Mouse (Mus musculus) C2C12 (cell line): ENCODE measurements around the gene Elp5. TPM values are rescaled to one million over a fixed set of nuclear protein-coding genes. Genes with fewer than 3 reads are reported as not detected.

Source experiments
- H3K27me3 ChIP-seq: one replicate; pipeline ENCODE4 v1.6.1; 2011; ENCODE audit not compliant: control insufficient read depth, insufficient read depth, insufficient read length
- H3K36me3 ChIP-seq: one replicate; pipeline ENCODE4 v1.6.1; 2011; ENCODE audit not compliant: control insufficient read depth, insufficient read depth
- H3K4me3 ChIP-seq: one replicate; pipeline ENCODE4 v1.5.1; 2011; ENCODE audit warnings: mild to moderate bottlenecking, control low read depth; ENCODE audit not compliant: poor library complexity, insufficient read depth, severe bottlenecking
- H3K79me2 ChIP-seq: one replicate; pipeline ENCODE4 v1.6.1; 2011; ENCODE audit not compliant: control insufficient read depth, insufficient read depth
- H3K79me3 ChIP-seq: one replicate; pipeline ENCODE4 v1.6.1; 2011; ENCODE audit warnings: low read depth, control low read depth
- H3ac ChIP-seq: one replicate; pipeline ENCODE3; 2011; ENCODE audit warnings: low read depth; ENCODE audit not compliant: control insufficient read depth, insufficient read length
- CEBPB ChIP-seq: IDR thresholded peaks from one replicate; pipeline ENCODE4 v1.6.1; 2011; ENCODE audit warnings: low read depth, mild to moderate bottlenecking, control low read depth, moderate library complexity
- CTCF ChIP-seq: IDR thresholded peaks from one replicate; pipeline ENCODE4 v1.5.1; 2011; ENCODE audit not compliant: control insufficient read depth, insufficient read depth, insufficient read length
- FOSL1 ChIP-seq: IDR thresholded peaks from one replicate; pipeline ENCODE4 v1.8.0; 2011; ENCODE audit warnings: mild to moderate bottlenecking, low read length; ENCODE audit not compliant: poor library complexity, insufficient read depth, severe bottlenecking
- MAX ChIP-seq: IDR thresholded peaks from one replicate; pipeline ENCODE4 v1.6.1; 2011; ENCODE audit warnings: mild to moderate bottlenecking, control low read depth
- MYOD1 ChIP-seq: IDR thresholded peaks from one replicate; pipeline ENCODE4 v1.6.1; 2011; ENCODE audit warnings: low read depth; ENCODE audit not compliant: control insufficient read depth, insufficient read length
- MYOG ChIP-seq: IDR thresholded peaks from one replicate; pipeline ENCODE4 v1.6.1; 2011; ENCODE audit not compliant: control insufficient read depth, insufficient read length; ENCODE audit errors: extremely low read depth
- USF1 ChIP-seq: IDR thresholded peaks from one replicate; pipeline ENCODE4 v1.6.1; 2011; ENCODE audit warnings: low read depth, mild to moderate bottlenecking, control low read depth, moderate library complexity
- long read RNA-seq, 2 experiments: library from polyadenylated mRNA; unstranded; transcript quantifications; one replicate each; pipeline ENCODE4 v2.0.0; 2019 to 2020
- polyA plus RNA-seq: library from polyadenylated mRNA; unstranded; fragments of >200 nt; fragmentation: generic; extraction: Trizol; gene quantifications from one replicate; pipeline ENCODE4 v1.2.1, GENCODE M21; 2012; ENCODE audit warnings: missing spikeins

Gene Elp5
- 111 TPM for polyA plus RNA-seq
- long read RNA-seq, experiment 1, transcript Elp5-203 (7 exons, 1,259 nt): major isoform, 17 of 81 reads
- long read RNA-seq, experiment 1, partial matches to known transcripts: 54 of 81 reads
- long read RNA-seq, experiment 1, other reads (novel, unspliced or antisense): 9 of 81 reads
- long read RNA-seq, experiment 2, transcript Elp5-203 (7 exons, 1,259 nt): major isoform, 20 of 68 reads
- long read RNA-seq, experiment 2, partial matches to known transcripts: 43 of 68 reads
- long read RNA-seq, experiment 2, other reads (novel, unspliced or antisense): 5 of 68 reads

DNA sequence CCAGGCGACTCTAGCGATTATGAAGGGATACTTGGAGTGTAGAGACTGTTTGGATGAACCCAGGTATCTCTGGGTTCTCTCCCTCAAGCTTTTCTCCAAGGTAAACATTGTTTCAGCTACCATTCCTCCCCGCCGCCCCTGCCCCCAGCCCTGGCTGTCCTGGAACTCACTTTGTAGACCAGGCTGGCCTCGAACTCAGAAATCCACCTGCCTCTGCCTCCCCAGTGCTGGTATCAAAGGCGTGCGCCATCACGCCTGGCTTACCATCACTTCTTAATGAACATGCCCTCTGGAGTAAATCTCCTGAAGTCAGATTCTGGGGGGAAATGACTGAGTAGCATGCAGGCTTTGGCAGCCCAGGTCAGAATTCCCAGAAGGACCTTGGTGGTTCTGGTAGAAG lies at the start of gene Elp5:
Gene Elp5, minus strand, starts transcription at position 293 of the 400 bp plus-strand sequence.
- Histone ChIP-seq H3K27me3 (no peaks in the 10 kb centered on the region), H3K4me3 (peak within 1 kb of the TSS; percentile 94), H3K79me3 (peaks cover 65% of the 10 kb centered on the region), H3K79me2 (peaks cover 85% of the 10 kb centered on the region), H3ac (peak within 1 kb of the TSS; percentile 97), H3K36me3 (peaks cover 58% of the 10 kb centered on the region)
- TF ChIP-seq CEBPB: no peak
- TF ChIP-seq USF1: no peak
- TF ChIP-seq MAX: no peak

DNA sequence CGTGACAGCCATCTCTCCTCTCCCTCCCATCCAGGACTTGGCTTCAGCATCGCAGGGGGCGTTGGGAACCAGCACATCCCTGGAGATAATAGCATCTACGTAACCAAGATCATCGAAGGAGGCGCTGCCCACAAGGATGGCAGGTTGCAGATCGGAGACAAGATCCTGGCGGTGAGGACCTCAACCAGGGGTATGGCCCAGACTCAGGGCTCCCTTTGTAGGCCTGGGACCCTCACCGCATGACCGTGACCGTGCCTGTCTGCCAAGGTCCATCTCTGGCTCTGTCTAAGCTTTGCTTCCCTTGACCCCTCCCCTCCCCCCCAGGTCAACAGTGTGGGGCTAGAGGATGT lies 49.0 kb upstream of the Elp5 start:
- TF ChIP-seq FOSL1 (no peak), MYOG (no peak), CTCF (no peak), USF1 (no peak), CEBPB (no peak), MYOD1 (no peak), MAX (no peak)
- Histone ChIP-seq H3K4me3 (no peak overlapping the region), H3K27me3 (no peaks in the 10 kb centered on the region), H3ac (no peak overlapping the region), H3K79me2 (peaks cover 35% of the 10 kb centered on the region), H3K79me3 (peaks cover 4% of the 10 kb centered on the region), H3K36me3 (peaks cover 28% of the 10 kb centered on the region)

- peaks cover 8% of the 10 kb centered on the region for H3K79me3 ChIP-seq
- H3K27me3 ChIP-seq: no peaks in the 10 kb centered on the region
- peaks cover 28% of the 10 kb centered on the region for H3K36me3 ChIP-seq
- no peak overlapping the region for H3K4me3 ChIP-seq
- no peak overlapping the region for H3ac ChIP-seq
- H3K79me2 ChIP-seq: peaks cover 40% of the 10 kb centered on the region
- no peak for TF ChIP-seq FOSL1
- no peak for TF ChIP-seq MAX
- no peak for TF ChIP-seq CEBPB
- TF ChIP-seq USF1: no peak
- TF ChIP-seq MYOD1: no peak
- no peak for TF ChIP-seq MYOG
- TF ChIP-seq CTCF: no peak
Observed at GRCm38 (mm10) chr11:70030651-70031320, 48.5 kb upstream of the Elp5 start.

GRCm38 (mm10) chr11:70029829-70030550 lies 47.7 kb upstream of the Elp5 start:
- Histone ChIP-seq H3K27me3 (no peaks in the 10 kb centered on the region), H3ac (no peak overlapping the region), H3K4me3 (peak overlapping the region; percentile 8), H3K79me3 (peaks cover 12% of the 10 kb centered on the region), H3K36me3 (peaks cover 28% of the 10 kb centered on the region), H3K79me2 (peaks cover 48% of the 10 kb centered on the region)
- TF ChIP-seq USF1 (no peak), MYOG (no peak), CEBPB (no peak), MAX (no peak), CTCF (no peak), MYOD1 (no peak), FOSL1 (no peak)

GRCm38 (mm10) chr11:70029130-70029801 lies 46.9 kb upstream of the Elp5 start:
- Histone ChIP-seq H3ac (peak overlapping the region; percentile 52), H3K27me3 (no peaks in the 10 kb centered on the region), H3K79me2 (peaks cover 56% of the 10 kb centered on the region), H3K79me3 (peaks cover 16% of the 10 kb centered on the region), H3K36me3 (peaks cover 25% of the 10 kb centered on the region), H3K4me3 (peak overlapping the region; percentile 8)
- peak; percentile 34 for TF ChIP-seq MAX
- TF ChIP-seq MYOG: no peak
- no peak for TF ChIP-seq USF1
- no peak for TF ChIP-seq CTCF
- no peak for TF ChIP-seq CEBPB
